Mouse (Mus musculus): ENCODE data around the gene Ski.
"Not testable (repeated sequence)": the region's sequence is repeated elsewhere in the genome, so short reads cannot be mapped to it uniquely, and the experiment has no call there.

Ski gene

DNA sequence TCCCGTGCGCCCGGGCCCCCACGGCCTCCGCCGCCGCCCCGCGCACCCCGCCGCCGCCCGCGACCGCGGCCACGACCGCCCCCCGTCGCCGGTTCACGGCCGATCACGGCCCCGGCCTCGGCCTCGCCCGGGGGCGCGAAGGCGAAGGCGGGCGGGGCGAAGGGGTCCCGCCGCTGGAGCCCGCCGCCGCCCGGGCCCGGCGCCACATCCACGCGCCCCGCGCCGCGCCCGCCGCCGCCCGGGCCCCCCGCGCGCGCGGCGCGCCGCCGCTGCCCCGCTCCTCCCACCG, at the start of gene Ski:
TSS of gene Ski (minus strand) at position 41 of the 289 bp plus-strand sequence.
- DNase-seq (ENCODE audit: low read depth, low spot score) = no peak

DNA sequence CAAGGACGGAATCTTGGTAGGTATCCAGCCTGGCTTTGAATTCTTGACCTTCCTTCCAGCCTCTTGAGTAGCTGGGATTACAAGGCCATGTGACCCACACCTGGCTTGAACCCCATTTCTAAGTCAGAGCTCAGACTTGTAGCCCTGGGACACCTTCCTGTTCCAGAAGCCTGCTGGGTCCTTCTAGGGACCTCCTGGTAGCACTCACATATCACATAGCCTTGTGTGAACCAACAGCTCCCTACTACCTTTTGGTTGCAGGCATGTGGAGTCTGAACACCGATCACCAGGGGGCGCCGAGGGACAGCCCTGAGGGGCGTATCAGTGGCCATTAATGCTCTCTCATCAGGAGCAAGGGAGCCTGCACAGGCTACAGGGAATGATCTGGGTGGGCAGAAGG, 46.0 kb upstream of the Ski start:
- peak; percentile 58 for DNase-seq (ENCODE audit: low read depth, low spot score)

DNA sequence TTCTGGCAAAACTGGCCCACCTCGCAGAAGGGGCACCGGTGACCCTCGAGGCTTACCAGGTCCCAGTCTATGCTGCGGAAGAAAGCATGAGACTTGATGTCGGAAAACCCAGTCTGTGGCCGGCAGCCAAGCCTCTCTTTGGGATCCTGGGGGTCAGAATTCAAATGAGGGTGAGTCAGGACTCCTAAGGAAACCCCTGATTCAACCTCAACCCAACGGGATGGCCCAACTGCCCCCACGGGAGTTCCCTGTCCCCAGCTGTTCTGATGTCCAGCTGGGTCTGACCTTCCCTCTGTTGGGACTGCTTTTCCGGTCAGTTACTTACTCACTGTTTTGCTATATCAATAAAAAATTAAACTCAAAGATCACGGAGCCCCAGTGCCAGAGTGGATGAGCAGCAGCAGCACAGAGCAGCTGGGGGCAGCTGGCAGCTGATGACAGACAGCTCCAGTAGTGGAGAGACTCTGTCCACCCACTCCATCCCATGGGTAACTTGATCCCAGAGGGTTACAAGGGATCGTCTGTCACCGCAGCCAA, 45.3 kb upstream of the Ski start:
- no peak for DNase-seq (ENCODE audit: low read depth, low spot score)

DNA sequence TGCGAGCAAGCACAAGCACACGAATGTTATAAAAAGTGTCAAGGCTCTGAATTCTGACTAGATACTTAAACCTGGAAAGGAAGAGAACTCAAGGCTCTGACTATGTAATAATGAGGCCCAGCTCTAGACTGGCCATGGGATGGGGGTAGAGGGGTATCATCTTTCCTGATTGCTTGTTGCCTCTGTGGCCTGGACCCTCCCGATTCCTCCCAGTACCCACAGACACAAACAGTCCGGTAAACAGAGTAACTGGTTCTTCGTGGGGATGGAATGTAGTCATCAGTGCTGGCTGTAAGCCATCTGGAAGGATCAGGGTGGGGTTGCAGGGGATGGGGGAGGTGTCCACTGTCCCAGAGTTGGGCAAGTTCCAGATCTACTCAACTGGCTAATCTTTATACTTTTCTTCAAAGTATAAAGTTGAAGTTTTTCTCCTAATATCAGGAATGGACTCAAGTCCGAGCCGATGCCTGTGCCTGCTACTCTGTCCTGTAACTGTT, 44.7 kb upstream of the Ski start:
- DNase-seq (ENCODE audit: low read depth, low spot score) = no peak

DNA sequence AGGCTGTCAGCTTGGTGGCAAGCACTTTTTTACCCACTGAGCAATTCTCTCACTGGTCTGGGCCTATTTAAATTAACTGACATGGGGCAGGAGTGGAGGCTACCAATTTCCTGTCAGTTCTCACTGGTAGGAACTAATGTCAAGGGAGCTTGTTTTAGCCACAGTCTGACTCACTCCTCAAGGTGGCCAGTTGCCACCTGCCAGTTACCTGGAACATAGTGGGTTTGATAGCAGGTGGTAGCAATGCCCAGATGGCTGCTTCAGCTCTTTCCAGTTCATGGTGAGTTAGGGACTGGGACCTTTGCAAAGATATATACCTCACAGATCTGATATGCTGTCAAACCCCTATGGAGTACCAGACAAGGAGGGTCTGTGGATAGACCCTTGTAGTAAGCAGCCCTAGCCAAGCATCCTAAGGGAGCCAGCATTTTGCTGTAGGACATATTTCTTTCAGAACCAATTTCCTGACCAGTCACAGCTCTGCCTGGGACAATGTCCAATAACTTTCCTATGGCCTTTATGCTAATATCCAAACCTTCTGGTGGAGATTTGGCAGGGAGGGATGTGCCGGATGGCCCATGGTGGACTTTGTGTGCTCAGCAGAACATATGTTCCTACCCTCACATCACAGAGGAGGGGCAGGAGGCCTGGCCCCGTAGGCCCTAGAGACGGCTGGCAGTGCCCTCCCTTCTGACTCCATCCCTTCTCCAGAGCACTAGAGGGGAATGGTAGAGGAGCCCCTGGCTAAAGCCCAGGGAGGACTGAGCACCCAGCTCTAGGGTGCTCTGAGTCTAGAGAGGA, 42.3 kb upstream of the Ski start:
- DNase-seq (ENCODE audit: low read depth, low spot score) = no peak

DNA sequence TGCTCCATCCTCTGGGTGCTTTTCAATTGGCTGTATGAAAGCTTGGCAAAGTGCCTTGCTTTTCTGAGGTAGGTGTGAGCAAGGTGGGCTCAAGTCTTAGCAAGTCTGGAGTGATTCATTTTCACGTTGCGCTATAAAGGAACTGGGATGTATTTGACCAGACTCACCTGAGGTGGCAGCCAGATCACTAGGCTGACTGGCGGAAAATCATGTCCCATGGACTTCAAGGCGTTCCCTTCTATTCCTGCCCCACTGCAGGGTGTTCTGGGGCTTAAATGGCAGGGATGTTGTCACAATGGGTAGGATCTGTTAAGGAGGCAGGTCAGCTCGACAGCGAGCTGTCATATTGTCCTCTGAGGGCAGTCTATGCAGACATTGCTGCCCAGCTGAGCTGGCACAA, 29.9 kb upstream of the Ski start:
- no peak for DNase-seq (ENCODE audit: low read depth, low spot score)

GRCm38 (mm10) chr4:155251147-155251546, 28.8 kb upstream of the Ski start:
- no peak for DNase-seq (ENCODE audit: low read depth, low spot score)

- DNase-seq (ENCODE audit: low read depth, low spot score) = peak; percentile 21
Measured at GRCm38 (mm10) chr4:155250361-155251117, 28.1 kb upstream of the Ski start.

GRCm38 (mm10) chr4:155249648-155250351, 27.4 kb upstream of the Ski start, which contains the start of gene Faap20:
Gene Faap20 (plus strand): TSS chr4:155249802.
- DNase-seq (ENCODE audit: low read depth, low spot score) = peak; percentile 86

GRCm38 (mm10) chr4:155249257-155249647, 26.9 kb upstream of the Ski start:
- peak; percentile 95 for DNase-seq (ENCODE audit: low read depth, low spot score)

- not testable (repeated sequence) for DNase-seq (ENCODE audit: low read depth, low spot score)
Measured at GRCm38 (mm10) chr4:155248054-155248453, 25.7 kb upstream of the Ski start.

DNA sequence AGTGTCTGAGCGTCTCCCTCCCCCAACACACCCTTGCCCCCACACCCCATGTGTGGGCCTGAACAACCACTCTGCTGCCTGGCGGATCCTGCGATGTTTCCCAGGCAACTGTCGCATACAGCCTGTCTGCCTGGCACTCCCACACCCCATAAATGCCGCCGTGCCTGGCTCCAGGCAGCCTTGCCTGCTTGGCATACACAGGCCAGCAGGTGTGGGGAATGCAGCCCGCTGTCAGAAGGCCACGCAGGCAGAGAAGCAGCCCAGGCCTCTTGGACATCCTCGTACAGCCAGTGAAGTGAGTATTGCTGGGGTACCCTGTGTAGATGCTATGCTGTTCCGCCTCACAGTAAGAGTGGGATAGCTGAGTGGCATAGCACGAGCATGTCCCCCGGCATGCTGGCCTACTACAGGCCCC, 24.3 kb upstream of the Ski start:
- DNase-seq (ENCODE audit: low read depth, low spot score) = no peak

- DNase-seq (ENCODE audit: low read depth, low spot score) = no peak
Measured at GRCm38 (mm10) chr4:155245770-155246492, 23.5 kb upstream of the Ski start.

- no peak for DNase-seq (ENCODE audit: low read depth, low spot score)
Measured at GRCm38 (mm10) chr4:155243233-155243632, 20.8 kb upstream of the Ski start.

DNA sequence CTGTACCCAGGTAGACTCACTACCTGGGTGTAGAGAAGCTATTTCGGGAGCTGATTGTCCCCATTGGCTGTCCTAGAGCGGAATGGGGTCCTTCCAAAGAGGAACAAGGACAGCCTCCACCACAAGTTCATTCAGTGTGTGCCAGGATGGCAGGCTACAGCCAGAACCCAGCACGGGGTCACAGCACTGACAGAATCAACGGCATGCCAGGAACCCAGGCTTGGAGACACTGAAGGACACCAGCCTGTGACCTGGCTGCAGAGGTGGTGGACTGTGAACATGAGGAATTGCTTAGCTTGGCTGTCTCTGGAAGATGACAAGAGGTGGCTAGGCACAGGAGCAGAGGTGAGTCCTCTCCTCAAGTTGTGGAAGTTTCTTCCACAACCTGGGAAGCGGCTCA, 19.9 kb upstream of the Ski start:
- no peak for DNase-seq (ENCODE audit: low read depth, low spot score)

DNA sequence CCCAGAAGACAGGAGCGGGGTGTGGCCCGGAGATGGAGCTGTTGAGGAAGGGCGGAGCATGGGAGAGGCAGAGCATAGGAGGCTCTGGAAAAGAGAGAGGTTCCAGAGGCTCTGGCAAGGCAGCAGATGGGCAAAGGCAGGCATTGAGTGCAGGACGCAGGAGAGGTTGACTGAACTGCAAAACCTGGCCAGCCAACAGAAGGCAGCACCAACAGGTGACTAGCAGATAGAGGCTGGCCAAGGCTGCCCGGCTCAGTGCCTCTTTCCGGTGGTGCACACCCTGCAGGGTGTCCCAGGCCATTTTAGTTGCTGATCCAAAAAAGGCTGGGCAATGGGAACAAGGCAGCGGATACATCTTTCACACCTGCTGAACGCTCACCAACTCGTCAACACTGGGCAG, 19.4 kb upstream of the Ski start:
- no peak for DNase-seq (ENCODE audit: low read depth, low spot score)

DNA sequence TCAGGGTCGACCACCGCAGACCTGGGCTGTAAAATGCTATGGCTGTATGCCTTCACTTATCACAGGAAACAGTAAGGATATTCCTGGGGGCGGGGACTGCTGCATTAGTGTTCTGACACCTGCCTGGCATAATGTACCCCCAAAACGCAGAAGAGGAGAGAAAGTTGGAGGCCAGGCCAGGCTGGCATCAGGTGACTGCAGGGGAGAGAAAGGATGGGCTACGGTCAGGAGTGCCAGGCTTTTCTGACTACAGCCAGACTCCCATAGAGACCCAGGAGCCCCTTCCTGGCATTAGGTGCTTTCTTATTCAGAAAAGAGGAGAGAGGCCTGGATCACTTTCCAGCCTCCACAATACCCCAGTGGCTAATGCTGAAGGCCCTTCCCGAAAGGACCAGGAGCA, 17.1 kb upstream of the Ski start:
- no peak for DNase-seq (ENCODE audit: low read depth, low spot score)

GRCm38 (mm10) chr4:155238276-155238675, 15.9 kb upstream of the Ski start:
- DNase-seq (ENCODE audit: low read depth, low spot score) = no peak

DNA sequence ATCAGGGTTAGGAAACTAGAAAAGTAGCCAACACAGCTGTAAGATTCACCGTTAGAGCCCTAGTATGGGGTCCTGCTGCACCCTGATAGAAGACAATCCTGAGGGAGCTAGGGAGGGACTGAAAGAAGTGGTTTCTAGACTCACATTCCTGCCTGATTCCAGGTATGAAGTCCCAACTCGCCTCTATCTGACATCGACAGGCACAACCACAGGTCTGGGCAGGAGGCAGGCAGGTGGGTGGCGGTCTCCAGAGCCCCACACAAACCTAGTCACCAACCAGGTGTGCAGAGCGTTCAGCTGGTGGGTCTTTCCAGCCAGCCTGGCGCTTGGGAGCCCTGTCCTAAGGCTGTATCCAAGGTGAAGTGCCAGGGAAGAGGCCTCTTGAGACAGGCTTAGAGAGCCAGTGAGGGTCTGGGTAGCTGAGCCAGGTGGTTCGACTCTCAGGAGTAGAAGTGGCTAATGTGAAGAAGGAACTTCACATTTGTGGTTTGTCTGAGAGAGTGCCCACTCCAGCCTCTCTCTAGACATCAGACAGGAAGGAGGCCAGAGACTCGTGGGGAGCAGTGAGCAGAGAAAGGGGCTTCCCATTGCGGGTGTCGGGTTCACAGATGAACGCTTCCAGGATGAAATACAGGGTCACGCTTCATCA, 14.5 kb upstream of the Ski start:
- DNase-seq (ENCODE audit: low read depth, low spot score) = no peak

DNA sequence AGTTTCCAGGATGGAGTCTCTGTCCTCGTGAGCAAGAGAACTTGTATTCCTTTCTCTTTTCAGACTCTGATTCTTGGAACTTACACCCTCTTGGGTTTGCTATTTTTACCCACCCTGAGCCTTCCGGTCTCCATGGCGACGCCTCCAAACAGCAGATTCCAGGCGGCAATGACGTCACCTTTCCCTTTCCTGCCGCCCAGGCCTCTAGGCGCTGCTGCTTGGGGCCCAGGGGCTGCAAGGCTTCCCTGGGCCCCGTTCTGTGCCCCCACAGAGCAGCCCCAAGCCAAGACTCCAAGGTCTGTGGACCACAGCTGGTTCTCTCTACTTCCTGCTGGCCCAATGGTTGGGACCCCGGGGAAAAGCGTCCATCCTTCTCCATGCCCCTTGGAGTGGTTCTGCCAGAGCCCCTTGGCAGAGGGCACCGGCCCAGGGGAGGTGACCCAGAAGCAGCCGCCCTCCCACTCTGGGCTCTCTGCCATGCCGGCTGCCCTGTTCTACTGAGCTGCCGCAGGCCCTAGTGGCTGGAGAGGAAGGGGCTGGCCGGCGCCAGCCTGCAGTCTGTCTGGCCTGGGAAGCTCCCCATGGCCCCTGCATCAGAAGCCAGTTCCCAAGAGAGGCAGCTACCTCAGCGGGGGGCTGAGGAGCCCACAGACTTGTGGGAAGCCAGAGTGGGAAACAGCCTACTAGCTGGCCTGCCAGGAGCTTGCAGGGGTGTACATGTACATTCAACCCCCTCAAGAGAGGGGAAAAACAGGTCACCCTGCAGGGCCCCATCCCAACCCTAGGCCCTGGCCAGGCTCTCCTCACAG, 13.1 kb upstream of the Ski start:
- peak; percentile 64 for DNase-seq (ENCODE audit: low read depth, low spot score)

All from ES-CJ7 (cell line).